Mouse (Mus musculus): ENCODE measurements around the gene Ly86. TPM values are rescaled to one million over a fixed set of nuclear protein-coding genes. Genes with fewer than 3 reads are reported as not detected.

The Ly86 gene
- total and polyA plus RNA-seq, 3 experiments = not detected

DNA sequence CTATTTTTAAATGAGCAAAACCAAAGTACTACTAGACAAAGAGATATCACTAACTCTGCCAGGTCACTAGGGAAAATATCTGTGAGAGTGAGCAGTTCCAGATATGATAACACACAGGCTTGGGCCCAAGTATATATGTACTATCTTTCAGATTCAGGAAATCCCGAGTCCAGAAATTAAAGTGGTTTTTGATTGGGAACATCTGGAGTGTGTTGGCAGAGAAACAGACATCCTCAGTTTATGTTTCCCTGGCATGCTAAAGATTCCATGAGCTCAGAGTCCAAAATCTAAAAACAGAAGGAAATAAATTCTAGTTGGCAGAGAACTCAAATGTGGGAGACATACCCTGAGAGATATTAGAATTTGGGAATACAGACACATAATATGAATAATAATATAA is 16.2 kb downstream of the Ly86 start:
- Histone ChIP-seq H3K27me3 (ENCODE audit: control insufficient read depth in 1 of 2, insufficient read depth in 2 of 2, low read length in 2 of 2) (peaks cover 0 to 3% of the 10 kb centered on the region in 2 experiments; a peak in 1 of 4 replicates), H3K4me3 (ENCODE audit: control insufficient read depth in 1 of 2, insufficient read depth in 1 of 2, low read depth in 2 of 2, low read length in 2 of 2) (no peak overlapping the region), H3K36me3 (ENCODE audit: control insufficient read depth in 1 of 2, insufficient read depth in 2 of 2, low read length in 2 of 2) (no peaks in the 10 kb centered on the region), H3K9ac (ENCODE audit: control insufficient read depth, low read depth, low read length, poor library complexity, severe bottlenecking) (no peak overlapping the region), H3K4me1 (ENCODE audit: control insufficient read depth in 1 of 2, insufficient read depth in 2 of 2, low read length in 2 of 2) (no peaks in the 10 kb centered on the region), H3K79me2 (ENCODE audit: control insufficient read depth, insufficient read depth, low read length, poor library complexity) (no peaks in the 10 kb centered on the region), H3K27ac (ENCODE audit: control insufficient read depth, low read depth, low read length) (no peak overlapping the region), H3K9me3 (replicated peaks; ENCODE audit: insufficient read depth, low read length) (no peaks in the 10 kb centered on the region)
- no peak for DNase-seq (ENCODE audit: low read depth, low spot score)
- TF ChIP-seq GATA1 (IDR thresholded peaks at IDR 0.05; ENCODE audit: low read depth, low read length) = no peak
- TF ChIP-seq JUND (IDR thresholded peaks at IDR 0.05; ENCODE audit: low read depth, low read length) = no peak
- TF ChIP-seq MAZ (IDR thresholded peaks at IDR 0.05; ENCODE audit: low read depth, low read length) = no peak
- no peak for TF ChIP-seq ZNF384 (IDR thresholded peaks at IDR 0.05; ENCODE audit: low read depth, low read length)
- no peak for TF ChIP-seq CHD2 (IDR thresholded peaks at IDR 0.05; ENCODE audit: low read length)
- TF ChIP-seq MEF2A (IDR thresholded peaks at IDR 0.05; ENCODE audit: extremely low read depth, insufficient replicate concordance, low read depth, low read length, poor library complexity, severe bottlenecking) = no peak
- TF ChIP-seq MAX (IDR thresholded peaks at IDR 0.05; ENCODE audit: low read length) = no peak
- TF ChIP-seq EP300 (IDR thresholded peaks at IDR 0.05; ENCODE audit: low read depth in 1 of 2, low read length in 2 of 2) = no peak
- TF ChIP-seq TAL1 (IDR thresholded peaks at IDR 0.05; ENCODE audit: low read length) = no peak
- no peak for TF ChIP-seq HCFC1 (IDR thresholded peaks at IDR 0.05; ENCODE audit: low read depth, low read length)
- no peak for TF ChIP-seq CTCF (IDR thresholded peaks at IDR 0.05 in 2 of 3, conservative IDR thresholded peaks at IDR 0.05 in 1 of 3; ENCODE audit: control insufficient read depth in 1 of 3, insufficient read depth in 1 of 3, low read depth in 2 of 3, low read length in 3 of 3, poor library complexity in 1 of 3, severe bottlenecking in 1 of 3)
- TF ChIP-seq POLR2AphosphoS2 (IDR thresholded peaks at IDR 0.05; ENCODE audit: low read length) = no peak
- TF ChIP-seq TCF12 (IDR thresholded peaks at IDR 0.05; ENCODE audit: low read depth, low read length) = no peak
- TF ChIP-seq NELFE (IDR thresholded peaks at IDR 0.05; ENCODE audit: low read depth, low read length) = no peak
- no peak for TF ChIP-seq POLR2A (IDR thresholded peaks at IDR 0.05; ENCODE audit: control insufficient read depth in 1 of 2, insufficient read depth in 1 of 2, low read depth in 1 of 2, low read length in 2 of 2, poor library complexity in 1 of 2)
- no peak for TF ChIP-seq RCOR1 (IDR thresholded peaks at IDR 0.05; ENCODE audit: low read depth, low read length)
- no peak for TF ChIP-seq BHLHE40 (IDR thresholded peaks at IDR 0.05; ENCODE audit: borderline replicate concordance, low read depth, low read length)

DNA sequence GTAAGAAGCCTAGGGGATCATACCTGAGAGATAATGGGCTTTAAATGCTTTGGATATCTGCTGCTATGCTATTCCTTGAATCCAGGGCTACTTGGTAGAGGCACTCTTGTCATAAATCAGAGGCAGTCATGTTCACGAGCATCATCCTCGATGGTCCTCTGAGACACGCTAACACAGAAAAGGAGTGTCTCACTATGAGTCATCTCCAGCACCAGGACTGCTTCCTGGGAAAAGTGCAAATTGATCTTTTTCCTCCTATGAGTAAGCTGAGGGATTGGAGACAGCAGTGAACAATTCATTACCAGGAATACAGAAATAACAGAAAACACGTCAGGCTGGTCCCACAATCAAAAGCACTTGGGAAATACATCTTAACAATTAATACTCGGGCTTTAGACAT is 19.3 kb downstream of the Ly86 start:
- DNase-seq (ENCODE audit: low read depth, low spot score) = no peak
- no peak overlapping the region for H3K4me3 ChIP-seq (ENCODE audit: control insufficient read depth in 1 of 2, insufficient read depth in 1 of 2, low read depth in 2 of 2, low read length in 2 of 2)
- no peaks in the 10 kb centered on the region for H3K4me1 ChIP-seq (ENCODE audit: control insufficient read depth in 1 of 2, insufficient read depth in 2 of 2, low read length in 2 of 2)
- no peaks in the 10 kb centered on the region for H3K36me3 ChIP-seq (ENCODE audit: control insufficient read depth in 1 of 2, insufficient read depth in 2 of 2, low read length in 2 of 2)
- no peak overlapping the region for H3K9ac ChIP-seq (ENCODE audit: control insufficient read depth, low read depth, low read length, poor library complexity, severe bottlenecking)
- no peaks in the 10 kb centered on the region for H3K79me2 ChIP-seq (ENCODE audit: control insufficient read depth, insufficient read depth, low read length, poor library complexity)
- peaks cover 0 to under 1% of the 10 kb centered on the region in 2 experiments; a peak in 1 of 4 replicates for H3K27me3 ChIP-seq (ENCODE audit: control insufficient read depth in 1 of 2, insufficient read depth in 2 of 2, low read length in 2 of 2)
- TF ChIP-seq MYC (IDR thresholded peaks at IDR 0.05; ENCODE audit: low read depth, low read length) (no peak), E2F4 (IDR thresholded peaks at IDR 0.05; ENCODE audit: borderline replicate concordance, low read depth, low read length) (no peak), POLR2A (IDR thresholded peaks at IDR 0.05; ENCODE audit: control insufficient read depth in 1 of 2, insufficient read depth in 1 of 2, low read depth in 1 of 2, low read length in 2 of 2, poor library complexity in 1 of 2) (no peak), RAD21 (IDR thresholded peaks at IDR 0.05; ENCODE audit: low read depth, low read length) (no peak), GATA1 (IDR thresholded peaks at IDR 0.05; ENCODE audit: low read depth, low read length) (no peak), NRF1 (IDR thresholded peaks at IDR 0.05; ENCODE audit: insufficient read depth, low read depth, low read length, poor library complexity, severe bottlenecking) (no peak), CHD2 (IDR thresholded peaks at IDR 0.05; ENCODE audit: low read length) (no peak), MAX (IDR thresholded peaks at IDR 0.05; ENCODE audit: low read length) (no peak), TCF12 (IDR thresholded peaks at IDR 0.05; ENCODE audit: low read depth, low read length) (no peak), CHD1 (IDR thresholded peaks at IDR 0.05; ENCODE audit: low read depth, low read length) (no peak), POLR2AphosphoS2 (IDR thresholded peaks at IDR 0.05; ENCODE audit: low read length) (no peak), ZC3H11A (IDR thresholded peaks at IDR 0.05; ENCODE audit: low read depth, low read length) (no peak), MEF2A (IDR thresholded peaks at IDR 0.05; ENCODE audit: extremely low read depth, insufficient replicate concordance, low read depth, low read length, poor library complexity, severe bottlenecking) (no peak), CTCF (IDR thresholded peaks at IDR 0.05 in 2 of 3, conservative IDR thresholded peaks at IDR 0.05 in 1 of 3; ENCODE audit: control insufficient read depth in 1 of 3, insufficient read depth in 1 of 3, low read depth in 2 of 3, low read length in 3 of 3, poor library complexity in 1 of 3, severe bottlenecking in 1 of 3) (no peak), SIN3A (IDR thresholded peaks at IDR 0.05; ENCODE audit: low read length) (no peak), ETS1 (IDR thresholded peaks at IDR 0.05; ENCODE audit: low read depth, low read length) (no peak), ZMIZ1 (IDR thresholded peaks at IDR 0.05; ENCODE audit: low read depth, low read length) (no peak)
- no peak overlapping the region for H3K27ac ChIP-seq (ENCODE audit: control insufficient read depth, low read depth, low read length)
- H3K9me3 ChIP-seq (replicated peaks; ENCODE audit: insufficient read depth, low read length) = no peaks in the 10 kb centered on the region

Measured in MEL (cell line).